Mouse (Mus musculus) liver, postnatal 0 days (tissue): ENCODE measurements around the gene Mrap. TPM values are rescaled to one million over a fixed set of nuclear protein-coding genes. Genes with fewer than 3 reads are reported as not detected.

Experiments used
- ATAC-seq: fragments of 200-750 bp; cut with Nextera tagmentation; 2 replicates; pipeline ENCODE4 v1.8.0; 2017; ENCODE audit warnings: mild to moderate bottlenecking, moderate library complexity
- DNase-seq: peaks from one replicate; pipeline ENCODE4 v3.0.0-alpha.2; 2016
- H3K27ac ChIP-seq: fragments of 300-500 bp; sonication (generic); 2 replicates; pipeline ENCODE4 v1.5.1; 2014; ENCODE audit warnings: antibody characterized with exemption, moderate library complexity, mild to moderate bottlenecking, low read depth
- H3K27me3 ChIP-seq: fragments of 300-500 bp; sonication (generic); 2 replicates; pipeline ENCODE4 v1.6.1; 2014; ENCODE audit warnings: low read length, control low read depth, mixed read lengths; ENCODE audit not compliant: insufficient read depth
- H3K36me3 ChIP-seq: fragments of 300-500 bp; sonication (generic); replicated peaks from 2 replicates; pipeline ENCODE4 v1.6.1; 2014; ENCODE audit warnings: mild to moderate bottlenecking, control low read depth, low read length, moderate library complexity, mixed read lengths; ENCODE audit not compliant: insufficient read depth
- H3K4me1 ChIP-seq: fragments of 300-500 bp; sonication (generic); 2 replicates; pipeline ENCODE4 v1.6.1; 2014; ENCODE audit warnings: antibody characterized with exemption, mild to moderate bottlenecking, control low read depth; ENCODE audit not compliant: insufficient read depth
- H3K4me2 ChIP-seq: fragments of 300-500 bp; sonication (generic); 2 replicates; pipeline ENCODE4 v1.6.1; 2014; ENCODE audit warnings: low read depth, mild to moderate bottlenecking, low read length, moderate library complexity, mixed read lengths
- H3K4me3 ChIP-seq: fragments of 300-500 bp; sonication (generic); 2 replicates; pipeline ENCODE4 v1.5.1; 2014; ENCODE audit warnings: low read depth, low read length
- H3K9ac ChIP-seq: fragments of 300-500 bp; sonication (generic); replicated peaks from 2 replicates; pipeline ENCODE4 v1.6.1; 2014; ENCODE audit warnings: mild to moderate bottlenecking, moderate library complexity
- H3K9me3 ChIP-seq: fragments of 300-500 bp; sonication (generic); 2 replicates; pipeline ENCODE4 v1.6.1; 2016; ENCODE audit warnings: mild to moderate bottlenecking, control low read depth, low read length, mixed read lengths
- CTCF ChIP-seq: sonication (generic); IDR thresholded peaks from 2 replicates; pipeline ENCODE4 v1.5.1; 2016; ENCODE audit warnings: antibody characterized with exemption, low read depth
- EP300 ChIP-seq: IDR thresholded peaks from 2 replicates; pipeline ENCODE4 v1.6.1; 2016; ENCODE audit warnings: antibody characterized with exemption, low read depth, mild to moderate bottlenecking
- WGBS: fragments of 180-500 bp; shearing (Covaris S2); extraction: QIAGEN DNeasy Blood & Tissue Kit; methylation state at CpG from one replicate; pipeline ENCODE4 v1.1.7; 2014; ENCODE audit not compliant: insufficient replicate concordance; 5-methylcytosine and 5-hydroxymethylcytosine counted together
- polyA plus RNA-seq: library from polyadenylated mRNA; unstranded; fragments of >200 nt; fragmentation: Nextera tagmentation; extraction: Ambion mirVana; gene quantifications from 2 replicates; pipeline ENCODE4 v1.2.1, GENCODE M21; 2015

The Mrap gene
- polyA plus RNA-seq, 1 experiment from 2014 or later: 45.3 TPM

DNA sequence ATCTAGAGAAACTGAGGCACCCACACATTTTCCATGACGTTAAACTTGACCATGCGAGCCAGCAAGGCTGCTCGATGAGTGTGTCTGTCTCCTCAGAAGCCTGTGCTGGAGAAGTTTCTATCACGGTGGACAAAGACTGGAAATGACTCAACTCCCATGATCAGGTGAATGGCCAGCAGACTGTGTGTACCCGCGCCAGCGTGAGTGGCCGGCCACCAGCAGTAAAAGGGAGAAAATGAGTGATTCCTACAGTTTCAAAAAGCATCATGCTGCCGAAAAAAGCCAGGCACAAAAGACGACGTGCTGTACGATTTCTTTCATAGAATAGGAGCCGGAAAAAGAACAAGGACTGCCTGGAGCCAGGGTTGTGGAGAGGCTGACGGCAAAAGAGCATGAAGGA is 38.6 kb upstream of the Mrap start:
- Histone ChIP-seq H3K4me3 (no peak overlapping the region), H3K36me3 (no peaks in the 10 kb centered on the region), H3K9me3 (no peaks in the 10 kb centered on the region), H3K27ac (no peak overlapping the region), H3K9ac (no peak overlapping the region), H3K4me2 (no peak overlapping the region), H3K4me1 (no peaks in the 10 kb centered on the region), H3K27me3 (no peaks in the 10 kb centered on the region)
- DNase-seq (no peak), ATAC-seq (no peak)
- 80% methylated on average over 14 of the region's 14 CpGs for WGBS
- TF ChIP-seq CTCF: no peak

DNA sequence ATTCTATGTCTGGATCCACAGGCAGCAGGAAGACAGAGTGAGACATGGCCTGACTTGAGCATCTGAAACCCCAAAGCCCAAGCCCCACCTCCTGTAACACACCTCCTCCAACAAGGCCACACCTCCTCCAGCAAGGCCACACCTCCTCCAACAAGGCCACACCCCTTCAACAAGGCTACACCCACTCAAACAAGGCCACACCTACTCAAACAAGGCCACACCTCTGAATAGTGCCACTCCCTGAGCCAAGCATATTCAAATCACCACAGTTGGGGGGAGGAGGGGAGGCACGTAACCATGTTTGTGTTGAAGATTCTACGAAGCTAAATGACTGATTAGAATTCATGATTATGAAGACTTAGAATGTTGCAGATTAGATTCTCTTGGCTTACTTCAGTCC is 36.5 kb upstream of the Mrap start:
- Histone ChIP-seq H3K9me3 (no peaks in the 10 kb centered on the region), H3K4me2 (no peak overlapping the region), H3K9ac (no peak overlapping the region), H3K4me3 (no peak overlapping the region), H3K4me1 (no peaks in the 10 kb centered on the region), H3K36me3 (no peaks in the 10 kb centered on the region), H3K27ac (no peak overlapping the region), H3K27me3 (no peaks in the 10 kb centered on the region)
- TF ChIP-seq CTCF (no peak), EP300 (no peak)
- no peak for ATAC-seq
- WGBS: 93% methylated on average over 2 of the region's 2 CpGs
- DNase-seq: no peak

DNA sequence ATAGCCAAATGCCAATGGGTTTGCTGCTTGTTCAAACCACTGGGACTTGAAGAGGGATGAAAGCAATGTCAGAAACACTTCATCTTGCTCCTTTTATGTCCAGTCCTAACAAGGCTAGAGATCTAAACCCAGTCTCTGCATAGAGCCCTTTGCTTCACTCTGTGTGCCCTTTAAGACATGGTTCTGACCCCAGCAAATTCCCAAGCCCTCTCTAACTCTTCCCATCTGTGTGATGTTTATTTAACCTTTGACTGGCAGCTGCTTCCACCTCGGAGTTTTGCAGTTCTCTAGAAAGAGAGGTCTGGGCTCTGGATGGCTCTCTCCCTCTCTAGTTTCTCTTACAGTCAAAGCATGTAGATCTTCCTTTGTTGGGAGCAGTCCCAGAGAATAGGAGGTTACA is 34.4 kb upstream of the Mrap start:
- Histone ChIP-seq H3K4me3 (no peak overlapping the region), H3K4me1 (no peaks in the 10 kb centered on the region), H3K9ac (no peak overlapping the region), H3K36me3 (no peaks in the 10 kb centered on the region), H3K27ac (no peak overlapping the region), H3K4me2 (no peak overlapping the region), H3K27me3 (no peaks in the 10 kb centered on the region), H3K9me3 (no peaks in the 10 kb centered on the region)
- TF ChIP-seq EP300 (no peak), CTCF (no peak)
- ATAC-seq (no peak), DNase-seq (no peak)
- 3% methylated on average over 1 of the region's 1 CpGs for WGBS

DNA sequence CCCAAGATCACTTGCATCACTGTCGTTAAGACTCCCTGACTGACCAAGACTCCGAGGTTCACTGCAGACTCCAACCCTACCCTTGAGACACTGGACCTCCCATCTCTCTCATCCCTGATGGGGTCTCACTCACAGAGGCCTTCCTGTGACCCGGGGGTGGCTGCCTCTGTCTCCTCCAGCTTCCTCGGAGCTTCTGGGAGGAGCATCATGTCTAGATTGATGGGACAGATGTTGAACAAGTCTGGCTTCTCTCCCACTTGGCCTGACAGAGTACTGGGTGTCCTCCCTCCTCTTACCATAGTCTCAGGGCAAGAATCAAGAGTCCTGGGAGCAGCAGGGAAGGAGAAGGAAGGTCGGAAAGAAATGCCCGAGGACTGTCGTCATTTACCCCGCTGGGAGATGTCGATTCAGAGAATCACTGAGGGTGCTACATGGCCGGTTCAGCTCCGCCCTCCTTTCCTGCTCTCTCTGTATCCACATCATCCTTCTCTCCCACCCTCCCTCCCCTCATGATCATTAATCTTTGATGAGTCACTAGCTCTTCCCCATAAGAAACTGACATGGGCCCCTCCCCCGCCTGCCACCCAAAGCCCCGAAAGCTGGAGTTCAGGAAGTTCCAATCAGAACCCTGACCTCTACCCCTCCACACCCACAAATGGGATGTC is 33.7 kb upstream of the Mrap start:
- Histone ChIP-seq H3K4me1 (no peaks in the 10 kb centered on the region), H3K27ac (no peak overlapping the region), H3K4me2 (no peak overlapping the region), H3K9me3 (no peaks in the 10 kb centered on the region), H3K9ac (no peak overlapping the region), H3K36me3 (no peaks in the 10 kb centered on the region), H3K27me3 (no peaks in the 10 kb centered on the region), H3K4me3 (no peak overlapping the region)
- DNase-seq (no peak), ATAC-seq (no peak)
- TF ChIP-seq EP300 (no peak), CTCF (no peak)
- WGBS: 67% methylated on average over 13 of the region's 13 CpGs

DNA sequence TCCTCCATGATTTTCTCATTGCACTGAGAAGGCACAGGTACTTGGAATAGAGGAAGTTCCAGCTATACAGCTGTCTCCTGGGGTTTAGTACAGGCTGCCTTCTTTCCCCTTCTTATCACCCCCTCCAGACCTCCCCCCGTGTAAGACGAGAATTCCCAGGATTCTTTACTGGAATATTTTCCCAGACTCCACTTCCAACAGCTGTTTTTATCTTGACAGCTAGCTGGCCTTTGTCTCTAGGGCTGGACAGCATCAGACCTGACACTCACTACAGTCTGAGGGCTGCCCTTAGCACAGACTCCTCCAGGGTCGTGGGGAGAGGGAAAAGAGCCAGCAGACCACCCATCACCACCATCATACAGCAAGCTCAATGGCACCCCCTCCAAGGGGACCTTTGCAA is 31.7 kb upstream of the Mrap start:
- no peak for ATAC-seq
- no peak for TF ChIP-seq EP300
- no peak for TF ChIP-seq CTCF
- Histone ChIP-seq H3K27me3 (no peaks in the 10 kb centered on the region), H3K4me3 (no peak overlapping the region), H3K4me2 (no peak overlapping the region), H3K9ac (no peak overlapping the region), H3K9me3 (no peaks in the 10 kb centered on the region), H3K36me3 (no peaks in the 10 kb centered on the region), H3K27ac (no peak overlapping the region), H3K4me1 (no peaks in the 10 kb centered on the region)
- WGBS: 8% methylated on average over 3 of the region's 3 CpGs
- DNase-seq: no peak

DNA sequence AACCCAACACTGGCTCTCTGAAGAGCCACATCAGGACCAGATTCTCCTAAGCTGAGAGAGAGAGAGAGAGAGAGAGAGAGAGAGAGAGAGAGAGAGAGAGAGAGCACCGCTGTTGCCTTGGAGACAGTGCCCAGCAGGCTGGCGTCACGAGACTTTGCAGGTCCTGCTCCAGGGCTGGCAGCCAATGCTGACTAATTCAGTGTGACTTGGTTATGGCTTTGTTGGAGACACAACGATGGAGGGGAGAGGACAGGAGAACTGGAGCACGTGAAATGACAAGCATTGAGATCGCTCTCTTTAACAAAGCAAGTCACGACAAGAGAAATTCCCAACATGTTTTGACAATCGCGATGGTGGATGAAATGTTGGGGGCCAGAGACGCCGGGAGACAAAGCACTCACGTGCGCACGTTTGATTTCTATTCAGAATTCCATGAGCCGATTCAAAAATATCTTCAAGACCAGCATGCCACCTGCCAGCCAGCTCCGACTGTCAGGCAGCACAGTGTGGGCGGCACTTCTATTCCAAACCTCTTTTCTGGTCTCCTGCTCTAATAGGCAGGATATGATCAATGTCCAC is 28.2 kb upstream of the Mrap start:
- Histone ChIP-seq H3K9me3 (no peaks in the 10 kb centered on the region), H3K36me3 (no peaks in the 10 kb centered on the region), H3K4me2 (no peak overlapping the region), H3K4me3 (no peak overlapping the region), H3K4me1 (no peaks in the 10 kb centered on the region), H3K27ac (no peak overlapping the region), H3K27me3 (no peaks in the 10 kb centered on the region), H3K9ac (no peak overlapping the region)
- ATAC-seq: no peak
- 59% methylated on average over 17 of the region's 17 CpGs for WGBS
- TF ChIP-seq CTCF: no peak
- no peak for TF ChIP-seq EP300
- no peak for DNase-seq

DNA sequence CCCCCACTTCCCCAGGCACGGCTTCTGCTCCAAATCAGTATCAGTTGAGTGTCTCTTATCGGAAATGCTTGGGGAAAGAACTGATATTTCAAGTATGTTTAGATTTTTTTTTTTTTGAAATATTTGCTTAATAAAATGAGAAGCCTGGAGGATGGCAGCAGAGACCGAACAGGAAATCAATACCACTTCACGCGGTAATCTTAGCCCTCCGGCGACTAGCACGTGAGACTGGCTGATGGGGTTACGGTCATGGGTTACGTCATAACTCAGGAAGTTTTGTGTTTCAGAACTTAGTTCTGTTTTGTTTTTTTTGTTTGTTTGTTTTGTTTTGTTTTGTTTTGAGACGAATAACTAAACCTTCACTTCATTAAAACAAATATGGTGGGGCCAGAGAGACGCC is 27.7 kb upstream of the Mrap start:
- WGBS: 59% methylated on average over 12 of the region's 12 CpGs

More for the DNA sequence above, 27.7 kb upstream of the Mrap start:
- H3K9ac ChIP-seq: no peak overlapping the region
- TF ChIP-seq EP300 (no peak), CTCF (no peak)
- H3K36me3 ChIP-seq: no peaks in the 10 kb centered on the region
- no peak overlapping the region for H3K4me2 ChIP-seq
- no peak overlapping the region for H3K27ac ChIP-seq
- no peaks in the 10 kb centered on the region for H3K4me1 ChIP-seq
- no peak for DNase-seq
- H3K27me3 ChIP-seq: no peaks in the 10 kb centered on the region
- ATAC-seq: no peak
- no peaks in the 10 kb centered on the region for H3K9me3 ChIP-seq
- no peak overlapping the region for H3K4me3 ChIP-seq
